Mouse (Mus musculus): ENCODE results near the gene Shank2. TPM values are rescaled to one million over a fixed set of nuclear protein-coding genes. Genes with fewer than 3 reads are reported as not detected.

Gene Shank2
- polyA plus RNA-seq, 1 experiment from 2014 or later, result 1.2 TPM

DNA sequence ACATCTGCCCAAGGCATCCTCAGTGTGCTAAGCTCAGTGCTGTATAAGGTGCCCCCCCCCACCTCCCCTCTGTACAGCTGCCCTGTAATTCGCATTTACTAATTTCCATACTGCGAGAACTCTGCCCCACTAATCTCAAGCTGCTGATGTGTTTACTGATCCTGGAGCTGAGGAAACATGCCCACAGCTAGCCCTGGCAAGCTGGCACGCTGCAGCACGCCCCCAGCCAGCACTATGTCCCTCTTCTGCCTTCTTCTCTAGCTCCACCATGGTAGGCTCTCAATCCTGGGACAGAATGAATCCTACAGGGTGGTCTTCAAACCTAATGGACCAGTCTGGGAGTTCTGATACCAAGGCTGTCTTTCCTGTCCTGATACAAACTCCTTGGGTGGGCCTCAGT, 267.1 kb downstream of the Shank2 start:
- Histone ChIP-seq H3K27me3 (ENCODE audit: control insufficient read depth, insufficient read depth, low read length) (no peaks in the 10 kb centered on the region), H3K36me3 (ENCODE audit: control insufficient read depth, insufficient read depth, low read length) (no peaks in the 10 kb centered on the region), H3K4me1 (ENCODE audit: control insufficient read depth, insufficient read depth, low read length) (no peaks in the 10 kb centered on the region), H3K27ac (ENCODE audit: low read length) (no peak overlapping the region), H3K9me3 (ENCODE audit: control insufficient read depth, low read depth, low read length) (no peaks in the 10 kb centered on the region), H3K4me3 (ENCODE audit: low read depth, low read length) (no peak overlapping the region), H3K9ac (replicated peaks; ENCODE audit: low read depth, low read length) (no peak overlapping the region), H3K4me2 (replicated peaks; ENCODE audit: low read depth, low read length) (no peak overlapping the region)
- no peak for ATAC-seq (ENCODE audit: insufficient number of reproducible peaks, insufficient read depth, low FRiP score, low read depth)
- 76% methylated on average over 4 of the region's 4 CpGs for WGBS

DNA sequence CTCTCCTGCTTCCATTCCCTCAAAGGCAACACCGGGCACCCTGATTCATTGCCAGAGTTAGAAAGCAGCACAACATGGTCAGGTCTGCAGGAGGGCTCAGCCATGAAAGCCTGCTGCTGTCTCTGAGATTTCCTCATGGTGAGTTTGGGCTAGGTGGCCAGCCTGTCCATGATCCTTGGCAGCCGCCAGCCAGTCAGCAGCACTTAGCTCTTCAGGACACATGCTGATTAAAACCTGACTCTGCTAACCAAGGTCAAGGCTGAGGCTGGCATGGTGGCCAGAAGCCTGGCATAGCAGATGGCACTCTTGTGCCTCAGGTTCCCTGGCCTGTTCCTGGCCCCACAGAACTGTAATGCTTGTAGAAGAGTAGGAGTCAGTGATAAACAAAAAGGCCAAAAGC, 269.3 kb downstream of the Shank2 start:
- Histone ChIP-seq H3K9ac (replicated peaks; ENCODE audit: low read depth, low read length) (no peak overlapping the region), H3K9me3 (ENCODE audit: control insufficient read depth, low read depth, low read length) (no peaks in the 10 kb centered on the region), H3K4me2 (replicated peaks; ENCODE audit: low read depth, low read length) (no peak overlapping the region), H3K4me3 (ENCODE audit: low read depth, low read length) (no peak overlapping the region), H3K4me1 (ENCODE audit: control insufficient read depth, insufficient read depth, low read length) (no peaks in the 10 kb centered on the region), H3K27ac (ENCODE audit: low read length) (no peak overlapping the region), H3K27me3 (ENCODE audit: control insufficient read depth, insufficient read depth, low read length) (no peaks in the 10 kb centered on the region), H3K36me3 (ENCODE audit: control insufficient read depth, insufficient read depth, low read length) (no peaks in the 10 kb centered on the region)
- ATAC-seq (ENCODE audit: insufficient number of reproducible peaks, insufficient read depth, low FRiP score, low read depth), result no peak
- WGBS, result 88% methylated on average over 2 of the region's 2 CpGs

DNA sequence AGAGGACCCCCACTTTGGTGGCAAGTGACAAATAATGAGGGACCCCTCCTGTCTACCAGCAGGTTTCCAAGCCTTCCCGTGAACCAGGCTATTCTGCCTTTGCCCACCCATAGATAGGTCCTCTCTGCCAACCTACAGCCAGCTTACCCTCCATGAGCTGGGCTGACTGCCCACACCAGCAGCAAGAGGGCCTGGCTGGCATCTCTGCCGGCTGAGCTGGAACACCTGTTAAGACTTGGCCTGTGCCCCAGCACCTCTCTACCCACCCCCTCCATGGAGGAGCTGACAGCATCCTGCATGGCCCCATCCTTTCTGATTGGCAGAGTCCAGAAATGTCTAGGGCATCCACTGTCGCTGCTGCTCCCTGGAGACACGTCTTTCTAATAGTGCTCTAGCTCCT, 277.0 kb downstream of the Shank2 start:
- no peak overlapping the region for H3K9ac ChIP-seq (replicated peaks; ENCODE audit: low read depth, low read length)
- H3K27me3 ChIP-seq (ENCODE audit: control insufficient read depth, insufficient read depth, low read length), result no peaks in the 10 kb centered on the region
- no peaks in the 10 kb centered on the region for H3K4me1 ChIP-seq (ENCODE audit: control insufficient read depth, insufficient read depth, low read length)
- H3K36me3 ChIP-seq (ENCODE audit: control insufficient read depth, insufficient read depth, low read length), result no peaks in the 10 kb centered on the region
- no peak overlapping the region for H3K4me3 ChIP-seq (ENCODE audit: low read depth, low read length)
- 77% methylated on average over 4 of the region's 4 CpGs for WGBS
- H3K27ac ChIP-seq (ENCODE audit: low read length), result no peak overlapping the region
- H3K9me3 ChIP-seq (ENCODE audit: control insufficient read depth, low read depth, low read length), result no peaks in the 10 kb centered on the region
- ATAC-seq (ENCODE audit: insufficient number of reproducible peaks, insufficient read depth, low FRiP score, low read depth), result no peak
- no peak overlapping the region for H3K4me2 ChIP-seq (replicated peaks; ENCODE audit: low read depth, low read length)

DNA sequence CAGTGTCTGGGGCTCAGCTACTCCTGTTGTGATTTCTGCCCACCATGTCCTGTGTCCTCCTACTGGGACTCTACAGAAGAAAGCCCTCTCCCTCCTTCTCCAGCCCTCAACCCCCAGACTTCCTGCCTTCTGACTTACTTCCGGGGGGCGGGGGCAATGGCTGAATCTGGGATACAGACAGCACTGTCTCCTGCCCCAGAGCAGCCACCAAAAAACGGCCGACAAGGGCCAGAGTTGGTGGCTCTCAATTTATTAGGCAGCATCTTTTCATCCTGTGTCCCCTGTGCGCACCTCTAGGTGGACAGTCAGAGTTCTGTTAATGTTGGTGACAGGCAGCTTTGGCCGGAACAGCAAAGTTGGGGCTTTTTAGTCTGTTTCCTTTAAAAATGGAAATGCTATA, 282.0 kb downstream of the Shank2 start:
- Histone ChIP-seq H3K27me3 (ENCODE audit: control insufficient read depth, insufficient read depth, low read length) (no peaks in the 10 kb centered on the region), H3K9ac (replicated peaks; ENCODE audit: low read depth, low read length) (no peak overlapping the region), H3K4me1 (ENCODE audit: control insufficient read depth, insufficient read depth, low read length) (no peaks in the 10 kb centered on the region), H3K4me3 (ENCODE audit: low read depth, low read length) (peak overlapping the region; percentile 31), H3K36me3 (ENCODE audit: control insufficient read depth, insufficient read depth, low read length) (no peaks in the 10 kb centered on the region), H3K27ac (ENCODE audit: low read length) (no peak overlapping the region), H3K4me2 (replicated peaks; ENCODE audit: low read depth, low read length) (peak overlapping the region; percentile 74), H3K9me3 (ENCODE audit: control insufficient read depth, low read depth, low read length) (no peaks in the 10 kb centered on the region)
- ATAC-seq (ENCODE audit: insufficient number of reproducible peaks, insufficient read depth, low FRiP score, low read depth), result no peak
- 12% methylated on average over 6 of the region's 6 CpGs for WGBS

DNA sequence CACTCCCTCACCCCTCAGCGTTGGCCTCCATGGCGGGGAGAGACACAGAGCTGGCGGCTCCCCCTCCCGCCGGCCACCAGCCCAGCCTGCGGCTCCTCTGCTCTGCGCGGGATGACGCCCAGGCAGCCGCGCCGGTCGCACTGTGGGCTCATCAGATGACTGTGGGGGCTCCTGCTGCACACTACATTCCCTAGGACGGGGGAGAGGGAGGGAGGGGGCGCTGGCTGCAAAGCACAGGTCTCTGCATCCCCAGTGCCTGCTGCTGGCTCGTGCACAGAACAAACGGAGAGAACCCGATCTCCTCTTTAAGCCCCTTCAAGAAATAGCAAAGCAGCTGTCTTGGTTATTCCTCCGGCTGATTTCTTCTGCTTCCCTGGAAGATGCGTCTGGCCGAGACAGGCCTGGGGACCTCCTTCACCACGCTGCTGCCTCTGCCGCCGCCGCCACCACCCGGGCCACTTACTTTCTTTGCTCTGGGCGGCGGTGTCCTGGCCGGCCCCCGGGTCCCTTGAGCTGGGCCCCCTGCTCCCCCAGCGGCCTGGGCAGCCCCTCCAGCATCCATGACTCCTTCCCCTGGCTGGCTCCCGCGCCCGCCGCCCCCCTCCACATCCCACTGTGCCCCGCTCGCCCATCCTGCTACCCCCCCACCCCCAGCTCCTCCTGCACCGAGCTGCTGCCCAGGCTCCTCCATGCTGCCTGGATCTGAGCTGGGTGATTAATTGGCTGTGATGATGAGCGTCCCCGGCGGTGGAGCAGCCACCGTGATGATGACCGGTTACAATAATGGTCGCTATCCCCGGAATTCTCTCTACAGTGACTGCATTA, 282.7 kb downstream of the Shank2 start:
- H3K9ac ChIP-seq (replicated peaks; ENCODE audit: low read depth, low read length), result peak overlapping the region; percentile 7; the same call in 1 of the 2 replicates
- H3K4me2 ChIP-seq (replicated peaks; ENCODE audit: low read depth, low read length), result peak overlapping the region; percentile 74
- H3K4me1 ChIP-seq (ENCODE audit: control insufficient read depth, insufficient read depth, low read length), result no peaks in the 10 kb centered on the region
- WGBS, result under 1% methylated on average over 45 of the region's 45 CpGs
- no peak overlapping the region for H3K27ac ChIP-seq (ENCODE audit: low read length)
- no peaks in the 10 kb centered on the region for H3K27me3 ChIP-seq (ENCODE audit: control insufficient read depth, insufficient read depth, low read length)
- peak overlapping the region; percentile 31 for H3K4me3 ChIP-seq (ENCODE audit: low read depth, low read length)
- no peaks in the 10 kb centered on the region for H3K9me3 ChIP-seq (ENCODE audit: control insufficient read depth, low read depth, low read length)
- ATAC-seq (ENCODE audit: insufficient number of reproducible peaks, insufficient read depth, low FRiP score, low read depth), result peak; percentile 53; the same call in 1 of the 2 replicates
- H3K36me3 ChIP-seq (ENCODE audit: control insufficient read depth, insufficient read depth, low read length), result no peaks in the 10 kb centered on the region

DNA sequence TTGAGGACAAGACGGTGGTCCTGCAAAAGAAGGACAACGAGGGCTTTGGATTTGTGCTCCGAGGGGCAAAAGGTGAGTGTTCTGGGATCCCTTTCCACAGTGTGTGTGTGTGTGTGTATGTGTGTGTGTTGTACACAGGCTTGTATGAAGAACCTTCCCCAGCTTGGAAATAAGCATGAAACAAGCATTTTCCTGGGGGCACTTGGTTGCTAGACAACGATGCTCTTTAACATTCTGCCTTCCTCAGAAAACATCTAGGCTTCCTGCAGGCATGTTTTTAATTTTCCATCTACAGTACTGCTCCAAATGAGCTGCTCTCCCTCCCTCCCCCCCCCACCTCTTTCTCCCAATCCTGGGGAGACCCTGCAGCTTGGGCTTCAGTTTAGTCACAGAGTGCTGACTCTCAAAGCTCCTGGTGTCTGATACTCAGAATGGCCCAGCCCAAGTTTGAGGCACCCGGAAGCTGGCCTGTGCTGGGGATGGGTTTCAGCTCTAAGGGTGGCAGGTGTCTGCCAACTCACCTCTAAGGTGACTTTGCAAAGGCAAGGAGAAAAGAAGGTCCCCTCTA, 283.4 kb downstream of the Shank2 start:
- H3K9me3 ChIP-seq (ENCODE audit: control insufficient read depth, low read depth, low read length), result no peaks in the 10 kb centered on the region
- no peak overlapping the region for H3K9ac ChIP-seq (replicated peaks; ENCODE audit: low read depth, low read length)
- H3K27me3 ChIP-seq (ENCODE audit: control insufficient read depth, insufficient read depth, low read length), result no peaks in the 10 kb centered on the region
- no peaks in the 10 kb centered on the region for H3K4me1 ChIP-seq (ENCODE audit: control insufficient read depth, insufficient read depth, low read length)
- peak overlapping the region; percentile 74 for H3K4me2 ChIP-seq (replicated peaks; ENCODE audit: low read depth, low read length)
- H3K4me3 ChIP-seq (ENCODE audit: low read depth, low read length), result peak overlapping the region; percentile 31
- H3K27ac ChIP-seq (ENCODE audit: low read length), result no peak overlapping the region
- no peak for ATAC-seq (ENCODE audit: insufficient number of reproducible peaks, insufficient read depth, low FRiP score, low read depth)
- WGBS, result 36% methylated on average over 5 of the region's 5 CpGs
- H3K36me3 ChIP-seq (ENCODE audit: control insufficient read depth, insufficient read depth, low read length), result no peaks in the 10 kb centered on the region

DNA sequence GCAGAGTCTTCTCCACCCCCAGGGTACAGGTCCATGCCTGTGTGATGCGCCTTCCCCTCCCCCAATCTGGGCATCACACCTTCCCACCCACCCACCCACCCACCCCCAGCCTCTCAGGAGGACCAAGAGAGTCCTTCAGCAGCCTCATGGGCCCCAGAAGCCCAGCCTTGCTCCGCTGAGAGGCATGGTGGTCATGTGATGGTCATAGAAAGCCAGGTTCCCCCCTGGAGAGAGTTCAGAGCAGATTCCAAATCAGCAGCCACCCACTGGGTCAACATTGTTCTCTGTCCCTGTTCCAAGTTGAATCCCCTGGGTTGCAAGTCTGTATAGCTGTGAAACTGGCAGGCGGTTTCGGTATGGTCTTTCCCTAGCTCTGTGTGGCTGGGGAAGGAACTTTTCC, 284.2 kb downstream of the Shank2 start:
- Histone ChIP-seq H3K9ac (replicated peaks; ENCODE audit: low read depth, low read length) (no peak overlapping the region), H3K27me3 (ENCODE audit: control insufficient read depth, insufficient read depth, low read length) (no peaks in the 10 kb centered on the region), H3K36me3 (ENCODE audit: control insufficient read depth, insufficient read depth, low read length) (no peaks in the 10 kb centered on the region), H3K4me1 (ENCODE audit: control insufficient read depth, insufficient read depth, low read length) (no peaks in the 10 kb centered on the region), H3K4me2 (replicated peaks; ENCODE audit: low read depth, low read length) (no peak overlapping the region), H3K9me3 (ENCODE audit: control insufficient read depth, low read depth, low read length) (no peaks in the 10 kb centered on the region), H3K27ac (ENCODE audit: low read length) (no peak overlapping the region), H3K4me3 (ENCODE audit: low read depth, low read length) (no peak overlapping the region)
- no peak for ATAC-seq (ENCODE audit: insufficient number of reproducible peaks, insufficient read depth, low FRiP score, low read depth)
- 85% methylated on average over 4 of the region's 4 CpGs for WGBS

DNA sequence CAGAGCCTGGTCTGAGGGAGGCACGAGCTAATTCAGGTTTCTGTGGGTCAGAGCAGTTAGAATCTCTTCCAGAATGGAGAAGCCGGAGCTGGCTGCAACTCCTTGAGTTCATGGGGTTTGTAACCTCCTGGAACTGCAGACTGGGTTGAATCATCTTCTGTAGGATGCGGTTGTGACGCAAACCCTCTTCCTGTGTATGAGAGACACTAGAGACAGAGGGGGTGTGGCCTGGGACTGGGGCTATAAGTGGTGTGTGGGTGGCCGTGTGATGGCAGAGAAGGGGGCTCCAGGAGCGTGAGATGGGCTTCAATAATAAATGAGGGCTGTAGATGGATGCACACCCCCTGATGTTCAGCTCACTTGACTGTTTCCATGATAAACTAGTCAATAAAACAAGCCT, 286.3 kb downstream of the Shank2 start:
- Histone ChIP-seq H3K4me2 (replicated peaks; ENCODE audit: low read depth, low read length) (no peak overlapping the region), H3K36me3 (ENCODE audit: control insufficient read depth, insufficient read depth, low read length) (no peaks in the 10 kb centered on the region), H3K27me3 (ENCODE audit: control insufficient read depth, insufficient read depth, low read length) (no peaks in the 10 kb centered on the region), H3K9ac (replicated peaks; ENCODE audit: low read depth, low read length) (no peak overlapping the region), H3K9me3 (ENCODE audit: control insufficient read depth, low read depth, low read length) (no peaks in the 10 kb centered on the region), H3K4me3 (ENCODE audit: low read depth, low read length) (no peak overlapping the region), H3K4me1 (ENCODE audit: control insufficient read depth, insufficient read depth, low read length) (no peaks in the 10 kb centered on the region), H3K27ac (ENCODE audit: low read length) (no peak overlapping the region)
- no peak for ATAC-seq (ENCODE audit: insufficient number of reproducible peaks, insufficient read depth, low FRiP score, low read depth)
- 68% methylated on average over 6 of the region's 6 CpGs for WGBS

All from stomach, embryonic 14.5 days (tissue).